Mouse (Mus musculus) midbrain, embryonic 12.5 days (tissue): ENCODE measurements at regions not wholly inside any gene's neighbourhood (a gene's known extent, or its start where the extent isn't known, plus 50 kb on each side); places are given as distances from the start of the nearest gene placed in this dataset.
A peak's percentile ranks its signal among the peaks of the same experiment; 100 is the strongest.
"Not testable (repeated sequence)": the region's sequence is repeated elsewhere in the genome, so short reads cannot be mapped to it uniquely, and the experiment has no call there.

Experiments
- ATAC-seq: fragments of 200-750 bp; cut with Nextera tagmentation; 2 replicates; pipeline ENCODE4 v1.8.0; 2017; ENCODE audit warnings: low read depth, moderate TSS enrichment, moderate library complexity; ENCODE audit not compliant: low FRiP score
- H3K27ac ChIP-seq: fragments of 300-500 bp; sonication (generic); replicated peaks from 2 replicates; pipeline ENCODE4 v1.5.1; 2016; ENCODE audit warnings: mild to moderate bottlenecking
- H3K27me3 ChIP-seq: fragments of 300-500 bp; sonication (generic); 2 replicates; pipeline ENCODE4 v1.6.1; 2016; ENCODE audit warnings: mild to moderate bottlenecking
- H3K36me3 ChIP-seq: fragments of 300-500 bp; sonication (generic); 2 replicates; pipeline ENCODE4 v1.6.1; 2016
- H3K4me1 ChIP-seq: fragments of 300-500 bp; sonication (generic); 2 replicates; pipeline ENCODE4 v1.6.1; 2016
- H3K4me2 ChIP-seq: fragments of 300-500 bp; sonication (generic); replicated peaks from 2 replicates; pipeline ENCODE4 v1.6.1; 2016; ENCODE audit warnings: mild to moderate bottlenecking, moderate library complexity
- H3K4me3 ChIP-seq: fragments of 300-500 bp; sonication (generic); 2 replicates; pipeline ENCODE4 v1.5.1; 2016; ENCODE audit warnings: mild to moderate bottlenecking
- H3K9ac ChIP-seq: fragments of 300-500 bp; sonication (generic); replicated peaks from 2 replicates; pipeline ENCODE4 v1.6.1; 2016; ENCODE audit warnings: mild to moderate bottlenecking, moderate library complexity
- H3K9me3 ChIP-seq: fragments of 300-500 bp; sonication (generic); 2 replicates; pipeline ENCODE4 v1.6.1; 2016; ENCODE audit warnings: mild to moderate bottlenecking
- WGBS: fragments of 180-500 bp; shearing (Covaris S2); methylation state at CpG from one replicate; pipeline ENCODE4 v1.1.7; 2016; 5-methylcytosine and 5-hydroxymethylcytosine counted together

GRCm38 (mm10) chr17:9168411-9168810 is 180.3 kb downstream of the 1700010I14Rik start:
- ATAC-seq, result peak; percentile 57

GRCm38 (mm10) chr17:9169371-9169770 is 181.2 kb downstream of the 1700010I14Rik start:
- H3K4me2 ChIP-seq, result peak overlapping the region; percentile 30
- H3K4me3 ChIP-seq, result no peak overlapping the region
- H3K27ac ChIP-seq, result no peak overlapping the region
- H3K36me3 ChIP-seq, result no peaks in the 10 kb centered on the region
- WGBS, result 20% methylated on average over 11 of the region's 11 CpGs
- no peaks in the 10 kb centered on the region for H3K27me3 ChIP-seq
- no peaks in the 10 kb centered on the region for H3K9me3 ChIP-seq
- peaks cover 20% of the 10 kb centered on the region for H3K4me1 ChIP-seq
- no peak overlapping the region for H3K9ac ChIP-seq
- ATAC-seq, result no peak

More at GRCm38 (mm10) chr17:9168411-9168810, 180.3 kb downstream of the 1700010I14Rik start:
- peak overlapping the region; percentile 94 for H3K4me2 ChIP-seq
- H3K27ac ChIP-seq, result peak overlapping the region; percentile 85
- peaks cover 20% of the 10 kb centered on the region for H3K4me1 ChIP-seq
- 0% methylated on average over 5 of the region's 5 CpGs for WGBS
- H3K36me3 ChIP-seq, result no peaks in the 10 kb centered on the region
- peak overlapping the region; percentile 65 for H3K9ac ChIP-seq
- H3K27me3 ChIP-seq, result 0 out of 2 replicates have a peak, but pooled peaks cover 3% of the 10 kb centered on the region
- no peaks in the 10 kb centered on the region for H3K9me3 ChIP-seq
- peak overlapping the region; percentile 48 for H3K4me3 ChIP-seq

- no peak overlapping the region for H3K9ac ChIP-seq
- no peaks in the 10 kb centered on the region for H3K27me3 ChIP-seq
- no peak for ATAC-seq
- H3K4me1 ChIP-seq, result no peaks in the 10 kb centered on the region
- H3K9me3 ChIP-seq, result no peaks in the 10 kb centered on the region
- H3K27ac ChIP-seq, result no peak overlapping the region
- H3K4me3 ChIP-seq, result no peak overlapping the region
- no peak overlapping the region for H3K4me2 ChIP-seq
- WGBS, result 92% methylated on average over 5 of the region's 5 CpGs
- no peaks in the 10 kb centered on the region for H3K36me3 ChIP-seq
Observed at GRCm38 (mm10) chr17:9197160-9197559, 209.0 kb downstream of the 1700010I14Rik start.

- Histone ChIP-seq H3K4me3 (no peak overlapping the region), H3K9me3 (no peaks in the 10 kb centered on the region), H3K27me3 (no peaks in the 10 kb centered on the region), H3K36me3 (no peaks in the 10 kb centered on the region), H3K4me1 (0 out of 2 replicates have a peak, but pooled peaks cover 6% of the 10 kb centered on the region), H3K27ac (no peak overlapping the region), H3K4me2 (no peak overlapping the region), H3K9ac (no peak overlapping the region)
- WGBS, result 91% methylated on average over 7 of the region's 7 CpGs
- ATAC-seq, result no peak
Observed at GRCm38 (mm10) chr17:9200386-9200785, 212.3 kb downstream of the 1700010I14Rik start.

GRCm38 (mm10) chr17:9202496-9202895 is 214.4 kb downstream of the 1700010I14Rik start:
- Histone ChIP-seq H3K9me3 (no peaks in the 10 kb centered on the region), H3K4me1 (0 out of 2 replicates have a peak, but pooled peaks cover 6% of the 10 kb centered on the region), H3K27ac (no peak overlapping the region), H3K36me3 (no peaks in the 10 kb centered on the region), H3K9ac (no peak overlapping the region), H3K4me3 (no peak overlapping the region), H3K4me2 (no peak overlapping the region), H3K27me3 (no peaks in the 10 kb centered on the region)
- ATAC-seq, result no peak
- WGBS, result 7% methylated on average over 2 of the region's 2 CpGs

- Histone ChIP-seq H3K4me3 (no peak overlapping the region), H3K27me3 (no peaks in the 10 kb centered on the region), H3K9me3 (no peaks in the 10 kb centered on the region), H3K4me1 (no peaks in the 10 kb centered on the region), H3K9ac (no peak overlapping the region), H3K36me3 (no peaks in the 10 kb centered on the region), H3K27ac (no peak overlapping the region), H3K4me2 (no peak overlapping the region)
- 85% methylated on average over 2 of the region's 2 CpGs for WGBS
- no peak for ATAC-seq
Observed at GRCm38 (mm10) chr17:9210626-9211025, 211.2 kb upstream of the Gm17728 start.

GRCm38 (mm10) chr17:9223097-9223496 is 198.8 kb upstream of the Gm17728 start:
- no peak overlapping the region for H3K4me2 ChIP-seq
- H3K4me3 ChIP-seq, result no peak overlapping the region
- 81% methylated on average over 4 of the region's 4 CpGs for WGBS
- no peaks in the 10 kb centered on the region for H3K27me3 ChIP-seq
- peaks cover 3% of the 10 kb centered on the region; the same call in 1 of the 2 replicates for H3K4me1 ChIP-seq
- H3K9ac ChIP-seq, result no peak overlapping the region
- no peak overlapping the region for H3K27ac ChIP-seq
- no peaks in the 10 kb centered on the region for H3K9me3 ChIP-seq
- no peak for ATAC-seq
- no peaks in the 10 kb centered on the region for H3K36me3 ChIP-seq

GRCm38 (mm10) chr17:9227872-9228575 is 193.8 kb upstream of the Gm17728 start:
- Histone ChIP-seq H3K9me3 (no peaks in the 10 kb centered on the region), H3K4me3 (no peak overlapping the region), H3K4me1 (peaks cover 4% of the 10 kb centered on the region; the same call in 1 of the 2 replicates), H3K4me2 (no peak overlapping the region), H3K9ac (no peak overlapping the region), H3K36me3 (no peaks in the 10 kb centered on the region), H3K27ac (no peak overlapping the region), H3K27me3 (no peaks in the 10 kb centered on the region)
- WGBS, result 64% methylated on average over 10 of the region's 10 CpGs
- ATAC-seq, result no peak

GRCm38 (mm10) chr17:9235141-9235571 is 186.7 kb upstream of the Gm17728 start:
- WGBS, result 79% methylated on average over 6 of the region's 6 CpGs

GRCm38 (mm10) chr17:9258646-9259170 is 163.2 kb upstream of the Gm17728 start:
- Histone ChIP-seq H3K27ac (no peak overlapping the region), H3K4me3 (no peak overlapping the region), H3K9me3 (no peaks in the 10 kb centered on the region), H3K36me3 (no peaks in the 10 kb centered on the region), H3K4me1 (no peaks in the 10 kb centered on the region), H3K9ac (no peak overlapping the region), H3K4me2 (no peak overlapping the region), H3K27me3 (no peaks in the 10 kb centered on the region)
- WGBS, result 73% methylated on average over 5 of the region's 5 CpGs
- no peak for ATAC-seq

More at GRCm38 (mm10) chr17:9235141-9235571, 186.7 kb upstream of the Gm17728 start:
- H3K36me3 ChIP-seq, result no peaks in the 10 kb centered on the region
- H3K9me3 ChIP-seq, result no peaks in the 10 kb centered on the region
- H3K27me3 ChIP-seq, result no peaks in the 10 kb centered on the region
- H3K27ac ChIP-seq, result no peak overlapping the region
- no peak overlapping the region for H3K4me2 ChIP-seq
- H3K4me3 ChIP-seq, result no peak overlapping the region
- no peak for ATAC-seq
- no peaks in the 10 kb centered on the region for H3K4me1 ChIP-seq
- H3K9ac ChIP-seq, result no peak overlapping the region

GRCm38 (mm10) chr17:9268776-9269175 is 153.1 kb upstream of the Gm17728 start:
- Histone ChIP-seq H3K9me3 (no peaks in the 10 kb centered on the region), H3K36me3 (no peaks in the 10 kb centered on the region), H3K9ac (no peak overlapping the region), H3K4me3 (no peak overlapping the region), H3K4me1 (no peaks in the 10 kb centered on the region), H3K27ac (no peak overlapping the region), H3K27me3 (no peaks in the 10 kb centered on the region), H3K4me2 (no peak overlapping the region)
- ATAC-seq, result no peak
- 57% methylated on average over 3 of the region's 3 CpGs for WGBS

GRCm38 (mm10) chr17:9278046-9278445 is 143.8 kb upstream of the Gm17728 start:
- not testable (repeated sequence) for H3K9ac ChIP-seq, H3K27ac ChIP-seq, H3K27me3 ChIP-seq, ATAC-seq, H3K9me3 ChIP-seq, H3K4me2 ChIP-seq, H3K4me1 ChIP-seq, H3K36me3 ChIP-seq, H3K4me3 ChIP-seq
- 38% methylated on average over 3 of the region's 3 CpGs for WGBS
